Mouse (Mus musculus): Measurements from ENCODE around the gene Ppp1r9b. TPM values are rescaled to one million over a fixed set of nuclear protein-coding genes. Genes with fewer than 3 reads are reported as not detected.

Gene Ppp1r9b
- total RNA-seq, 2 experiments from 2014 or later, result 50.3 to 67.7 TPM

DNA sequence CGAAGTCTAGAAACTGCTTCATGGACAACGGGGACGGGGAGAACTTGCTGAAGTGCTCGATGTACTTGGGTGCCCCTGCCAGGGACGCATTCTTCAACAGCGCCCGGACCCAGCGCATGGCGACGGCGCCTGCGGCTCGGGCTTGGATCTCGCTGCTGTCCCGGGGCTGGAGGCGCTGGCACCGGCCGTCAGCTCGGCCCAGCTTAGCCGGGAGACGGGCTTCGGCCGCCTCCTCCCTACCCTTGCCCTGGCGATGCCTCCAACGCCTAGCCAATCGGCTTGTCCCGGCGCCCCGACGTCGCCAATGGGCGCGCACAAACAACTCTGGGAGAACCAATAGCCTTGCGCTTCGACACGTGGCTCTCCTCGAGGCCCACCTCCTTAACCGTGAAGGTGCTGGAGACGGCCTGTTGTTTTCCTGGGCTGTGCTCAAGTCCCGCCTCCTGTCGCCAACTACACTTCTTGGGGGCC is 50.3 kb downstream of the Ppp1r9b start, which contains the start of gene Pdk2:
Gene Pdk2 (minus strand): TSS at position 216 of the 471 bp plus-strand sequence.
- ATAC-seq (replicated peaks; ENCODE audit: poor library complexity, severe bottlenecking), result peak; percentile 95

DNA sequence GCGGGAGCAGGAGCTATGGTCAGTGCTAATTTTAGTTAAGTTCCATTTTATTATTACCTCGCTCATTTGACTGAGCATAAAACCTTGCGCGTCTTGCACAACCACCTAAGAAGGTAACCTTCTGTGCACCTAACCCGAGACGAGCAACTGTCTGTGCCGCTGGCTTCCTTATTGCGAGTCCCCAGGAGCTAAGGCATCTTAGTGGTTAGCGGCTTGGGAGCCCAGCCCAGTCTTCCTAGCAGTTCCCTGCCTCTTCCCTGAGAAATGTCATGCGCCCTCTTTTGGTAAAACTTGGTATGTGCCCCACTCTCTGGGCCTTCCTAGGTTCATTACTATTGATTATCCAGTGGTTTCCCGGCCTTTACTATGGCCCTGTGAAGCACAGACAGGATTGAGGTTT is 51.3 kb downstream of the Ppp1r9b start:
- peak; percentile 52 for ATAC-seq (replicated peaks; ENCODE audit: poor library complexity, severe bottlenecking)

DNA sequence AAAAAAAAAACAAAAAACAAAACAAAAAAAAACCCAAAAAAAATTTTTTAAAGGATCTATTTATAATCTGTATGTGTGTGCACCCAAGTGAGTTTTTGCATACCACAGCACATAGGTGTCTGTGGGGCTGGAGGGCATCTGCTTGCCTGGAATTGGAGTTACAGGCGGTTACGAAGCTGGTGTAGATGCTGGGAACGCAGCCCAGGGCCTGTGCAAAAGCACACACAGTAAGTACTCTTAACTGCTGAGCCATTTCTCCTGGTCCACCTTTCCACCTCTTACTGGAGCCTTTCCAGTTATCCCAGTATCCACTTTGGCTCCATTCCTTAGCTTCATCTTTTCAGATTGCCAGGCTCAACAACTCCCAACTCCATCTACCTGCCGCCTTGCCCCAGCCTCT is 52.2 kb downstream of the Ppp1r9b start:
- no peak for ATAC-seq (replicated peaks; ENCODE audit: poor library complexity, severe bottlenecking)

DNA sequence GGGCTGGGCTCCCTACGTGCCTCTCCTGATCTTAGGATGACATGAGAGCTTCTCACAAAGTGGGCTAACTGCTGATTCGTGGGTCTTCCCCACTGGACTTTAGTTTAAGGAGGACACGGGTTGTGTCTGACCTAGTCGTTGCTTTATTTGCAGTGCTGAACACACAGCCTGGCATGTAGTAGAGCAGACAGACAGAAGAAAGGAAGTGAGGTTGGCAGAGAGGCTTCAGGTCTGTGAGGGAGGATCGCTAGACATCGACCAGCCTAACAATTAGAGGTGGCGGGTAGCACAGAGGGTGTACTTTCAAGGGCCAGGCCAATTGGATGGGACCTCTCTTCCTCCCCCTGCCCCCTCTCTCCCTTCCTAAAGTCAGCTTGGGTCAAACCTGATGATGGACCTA is 52.8 kb downstream of the Ppp1r9b start:
- no peak for ATAC-seq (replicated peaks; ENCODE audit: poor library complexity, severe bottlenecking)

DNA sequence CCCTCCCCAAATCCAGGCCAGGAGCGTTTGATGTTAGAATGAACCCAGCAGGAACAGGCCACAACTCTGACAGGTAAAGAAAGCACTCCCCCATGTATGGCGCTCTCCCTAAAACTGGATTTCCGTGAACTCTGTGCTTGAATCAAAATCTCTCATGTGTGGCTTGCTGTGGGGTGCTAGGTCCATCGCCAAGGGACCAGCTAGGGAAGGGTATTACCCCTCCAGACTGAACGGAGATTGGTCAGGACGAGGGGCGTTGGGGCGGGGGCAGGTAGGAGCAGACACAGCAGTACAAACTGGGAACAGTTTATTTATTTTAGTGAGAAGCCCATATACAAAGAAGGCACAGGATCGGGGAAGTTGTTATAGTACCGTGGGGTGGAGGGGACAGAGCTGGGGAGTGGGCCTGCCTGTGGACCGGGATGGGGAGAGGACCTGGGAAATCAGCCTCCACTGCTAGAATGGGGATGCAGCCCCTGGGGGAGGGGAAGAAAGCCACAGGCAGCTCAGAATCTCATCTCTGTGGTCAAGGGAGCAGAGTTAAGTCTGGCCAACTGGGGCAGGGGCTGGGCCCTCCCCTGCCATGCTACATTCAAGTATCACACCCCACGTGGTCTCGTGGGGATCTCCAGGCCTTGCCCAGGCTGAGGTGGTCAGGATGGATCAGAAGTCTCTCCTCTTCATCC is 53.5 kb downstream of the Ppp1r9b start:
- no peak for ATAC-seq (replicated peaks; ENCODE audit: poor library complexity, severe bottlenecking)

DNA sequence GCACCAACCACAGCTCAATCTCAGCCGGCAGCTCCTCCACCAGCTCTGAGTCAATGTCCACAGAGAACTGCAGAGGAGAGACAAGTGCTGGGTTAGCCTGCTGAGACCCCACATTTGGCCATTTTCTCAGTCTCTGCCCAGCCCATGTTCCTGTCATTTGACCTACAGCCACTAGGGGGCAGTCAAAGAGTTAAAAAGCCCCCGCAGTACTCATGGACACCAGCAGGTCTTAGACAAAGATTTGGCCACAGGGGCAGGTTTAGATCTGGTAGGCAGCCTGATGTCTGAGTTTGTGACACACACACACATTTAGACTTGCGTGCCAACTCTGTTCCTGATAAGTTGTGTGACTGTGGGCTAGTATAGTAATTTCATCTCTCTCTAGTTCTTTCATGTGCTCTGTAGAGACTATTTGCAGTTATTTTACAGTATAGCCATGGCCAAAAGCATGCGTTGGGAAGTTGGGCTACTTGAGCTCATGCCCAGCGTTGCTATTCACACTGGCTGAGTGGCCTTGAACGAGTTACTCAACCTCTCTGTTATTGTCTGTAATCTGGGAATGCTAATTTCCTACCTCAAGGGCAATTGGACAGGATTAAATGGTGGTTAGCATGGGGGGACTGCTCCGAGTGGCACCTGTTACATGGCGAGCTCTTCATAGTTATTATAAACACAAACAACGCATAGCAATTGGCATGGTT is 56.3 kb downstream of the Ppp1r9b start:
- peak; percentile 86 for ATAC-seq (replicated peaks; ENCODE audit: poor library complexity, severe bottlenecking)

DNA sequence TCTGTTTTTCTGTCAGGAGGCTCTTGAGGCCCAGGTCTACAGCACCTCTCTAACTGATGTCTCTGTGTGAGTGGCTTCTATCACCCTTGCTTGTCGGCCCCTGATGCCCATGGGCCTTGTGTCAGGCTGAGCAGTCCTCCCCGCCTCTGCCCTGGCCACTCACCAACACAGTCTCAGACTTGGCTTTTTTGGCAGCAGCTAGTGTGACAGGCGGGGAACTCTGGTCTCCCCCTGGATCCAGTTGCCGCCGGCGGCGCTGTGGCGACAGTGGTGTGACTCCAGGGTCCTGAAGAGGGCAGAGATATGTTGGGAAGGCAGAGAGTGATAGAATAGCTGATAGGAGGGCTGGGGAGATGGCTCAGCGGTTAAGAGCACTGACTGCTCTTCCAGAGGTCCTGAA is 62.2 kb downstream of the Ppp1r9b start:
- ATAC-seq (replicated peaks; ENCODE audit: poor library complexity, severe bottlenecking), result no peak

Other genes with a start within 250 kb of the Ppp1r9b start
- not detected in 2 replicates for gene Cdc34b, start 249.3 kb upstream of the Ppp1r9b start, total RNA-seq (2014; fragmentation: Nextera tagmentation)
- gene Cdc34b, start 249.3 kb upstream of the Ppp1r9b start, total RNA-seq (2017), result not detected in 2 replicates
- not detected in 2 replicates for gene Tmem92, start 208.3 kb upstream of the Ppp1r9b start, total RNA-seq (2014; fragmentation: Nextera tagmentation)
- gene Tmem92, start 208.3 kb upstream of the Ppp1r9b start, total RNA-seq (2017), result not detected in 2 replicates
- gene Col1a1, start 54.8 kb upstream of the Ppp1r9b start, total RNA-seq (2014; fragmentation: Nextera tagmentation), result not detected in 2 replicates
- not detected in 2 replicates for gene Col1a1, start 54.8 kb upstream of the Ppp1r9b start, total RNA-seq (2017)
- gene Hils1, start 23.4 kb upstream of the Ppp1r9b start, total RNA-seq (2014; fragmentation: Nextera tagmentation), result not detected in 2 replicates
- not detected in 2 replicates for gene Hils1, start 23.4 kb upstream of the Ppp1r9b start, total RNA-seq (2017)
- not detected in 2 replicates for gene Sgca, start 14.7 kb upstream of the Ppp1r9b start, total RNA-seq (2014; fragmentation: Nextera tagmentation)
- gene Sgca, start 14.7 kb upstream of the Ppp1r9b start, total RNA-seq (2017), result not detected in 2 replicates
- 0.34 and 0.49 TPM in 2 replicates for gene Samd14, start 18.8 kb downstream of the Ppp1r9b start, total RNA-seq (2014; fragmentation: Nextera tagmentation)
- 0.05 and 0.65 TPM in 2 replicates for gene Samd14, start 18.8 kb downstream of the Ppp1r9b start, total RNA-seq (2017)
- 8.5 and 9.8 TPM in 2 replicates for gene Pdk2, start 50.3 kb downstream of the Ppp1r9b start, total RNA-seq (2014; fragmentation: Nextera tagmentation)
- gene Pdk2, start 50.3 kb downstream of the Ppp1r9b start, total RNA-seq (2017), result 0.60 and 1.8 TPM in 2 replicates
- gene Itga3, start 85.8 kb downstream of the Ppp1r9b start, total RNA-seq (2014; fragmentation: Nextera tagmentation), result not detected in 2 replicates
- gene Itga3, start 85.8 kb downstream of the Ppp1r9b start, total RNA-seq (2017), result not detected in 2 replicates
- not detected in 2 replicates for gene Dlx3, start 129.1 kb downstream of the Ppp1r9b start, total RNA-seq (2014; fragmentation: Nextera tagmentation)
- not detected in 2 replicates for gene Dlx3, start 129.1 kb downstream of the Ppp1r9b start, total RNA-seq (2017)
- gene Dlx4, start 155.2 kb downstream of the Ppp1r9b start, total RNA-seq (2014; fragmentation: Nextera tagmentation), result not detected in 2 replicates
- not detected in 2 replicates for gene Dlx4, start 155.2 kb downstream of the Ppp1r9b start, total RNA-seq (2017)